Mouse (Mus musculus) thymus, postnatal 10 days (tissue): Measurements from ENCODE around the gene 4930590J08Rik.

Experiments
- DNase-seq, 2 experiments: peaks; one replicate each; pipeline ENCODE4 v3.0.0; 2021; ENCODE audit warnings: low spot score in 2 of 2

4930590J08Rik gene

DNA sequence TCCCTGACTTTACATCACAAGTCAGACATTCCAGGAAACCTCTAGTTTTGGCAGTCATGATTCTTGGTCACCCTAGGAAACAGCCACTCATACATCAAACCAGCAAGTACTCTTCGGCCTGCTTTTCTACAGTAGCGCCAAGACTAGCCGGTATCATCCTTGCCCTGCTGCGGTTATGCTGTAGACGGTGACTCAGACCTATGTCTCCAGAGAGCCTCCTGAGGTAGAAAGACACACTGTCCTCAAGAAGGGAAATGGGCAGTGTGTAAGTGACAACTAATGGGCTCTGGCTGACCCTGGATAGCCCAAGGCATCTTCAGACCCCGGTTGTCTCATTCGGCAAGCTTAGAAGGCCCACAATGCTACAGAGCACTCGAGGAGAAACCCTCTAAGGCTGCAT, 62.5 kb downstream of the 4930590J08Rik start:
- DNase-seq: no peak

DNA sequence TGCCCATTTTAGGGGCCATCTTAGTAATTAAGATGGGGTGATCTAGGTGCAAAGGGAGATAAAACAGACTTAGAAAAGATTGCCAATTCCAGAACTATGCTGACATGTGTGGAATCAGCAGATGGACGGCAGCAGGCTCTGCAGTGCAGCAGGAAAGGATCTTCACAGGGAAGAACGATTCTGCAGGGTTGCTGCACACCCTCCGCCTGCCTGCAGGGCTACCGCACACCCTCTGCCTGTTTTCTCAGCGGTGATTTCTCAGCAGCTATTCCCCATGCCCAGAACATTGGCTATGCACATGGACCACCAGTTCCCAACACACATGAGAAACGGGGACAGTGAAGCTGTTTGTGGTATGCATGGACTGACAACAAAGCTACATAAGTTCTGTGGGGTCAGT, 63.4 kb downstream of the 4930590J08Rik start:
- no peak for DNase-seq

DNA sequence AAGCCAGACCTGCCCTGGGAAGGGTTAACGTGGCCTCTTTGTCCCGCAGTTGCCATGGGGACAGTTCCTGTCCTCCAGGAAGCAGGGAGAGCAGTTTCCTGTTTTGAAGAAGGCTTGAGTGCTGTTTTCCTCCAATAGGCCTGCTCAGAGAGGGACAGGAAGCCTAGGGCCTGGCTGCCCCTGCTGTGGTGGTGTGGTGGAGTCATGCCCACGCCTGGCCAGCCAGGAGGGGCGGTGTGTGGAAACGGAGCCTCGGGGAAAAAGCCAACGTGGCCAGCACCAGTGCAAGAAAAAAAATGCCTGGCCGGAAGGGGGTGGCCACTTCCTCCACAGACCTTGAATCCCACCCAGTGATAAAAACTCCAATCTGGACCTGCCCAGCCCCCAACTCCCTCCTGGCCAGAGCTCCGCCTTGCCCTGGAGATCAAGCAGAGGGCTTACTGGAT, 69.6 kb downstream of the 4930590J08Rik start:
- DNase-seq: no peak

DNA sequence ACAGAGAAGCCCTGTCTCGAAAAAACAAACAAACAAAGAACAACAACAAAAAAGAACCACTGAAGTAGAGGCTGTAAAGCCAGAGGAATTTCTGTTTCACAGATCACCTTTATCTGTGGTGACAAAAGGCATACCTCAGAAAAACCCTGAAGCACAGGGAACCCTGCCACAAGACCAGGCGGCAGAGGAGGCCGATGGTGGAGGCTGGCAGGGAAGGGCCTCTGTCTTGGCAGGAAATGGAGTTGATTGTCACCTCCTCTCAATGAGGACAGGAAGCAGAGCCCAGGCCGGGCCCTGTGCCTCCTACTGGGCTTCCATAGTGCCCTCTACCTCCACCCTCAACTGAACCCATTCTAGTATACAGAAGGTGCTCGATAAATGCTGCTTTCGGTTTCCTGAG, 71.4 kb downstream of the 4930590J08Rik start:
- DNase-seq: no peak

DNA sequence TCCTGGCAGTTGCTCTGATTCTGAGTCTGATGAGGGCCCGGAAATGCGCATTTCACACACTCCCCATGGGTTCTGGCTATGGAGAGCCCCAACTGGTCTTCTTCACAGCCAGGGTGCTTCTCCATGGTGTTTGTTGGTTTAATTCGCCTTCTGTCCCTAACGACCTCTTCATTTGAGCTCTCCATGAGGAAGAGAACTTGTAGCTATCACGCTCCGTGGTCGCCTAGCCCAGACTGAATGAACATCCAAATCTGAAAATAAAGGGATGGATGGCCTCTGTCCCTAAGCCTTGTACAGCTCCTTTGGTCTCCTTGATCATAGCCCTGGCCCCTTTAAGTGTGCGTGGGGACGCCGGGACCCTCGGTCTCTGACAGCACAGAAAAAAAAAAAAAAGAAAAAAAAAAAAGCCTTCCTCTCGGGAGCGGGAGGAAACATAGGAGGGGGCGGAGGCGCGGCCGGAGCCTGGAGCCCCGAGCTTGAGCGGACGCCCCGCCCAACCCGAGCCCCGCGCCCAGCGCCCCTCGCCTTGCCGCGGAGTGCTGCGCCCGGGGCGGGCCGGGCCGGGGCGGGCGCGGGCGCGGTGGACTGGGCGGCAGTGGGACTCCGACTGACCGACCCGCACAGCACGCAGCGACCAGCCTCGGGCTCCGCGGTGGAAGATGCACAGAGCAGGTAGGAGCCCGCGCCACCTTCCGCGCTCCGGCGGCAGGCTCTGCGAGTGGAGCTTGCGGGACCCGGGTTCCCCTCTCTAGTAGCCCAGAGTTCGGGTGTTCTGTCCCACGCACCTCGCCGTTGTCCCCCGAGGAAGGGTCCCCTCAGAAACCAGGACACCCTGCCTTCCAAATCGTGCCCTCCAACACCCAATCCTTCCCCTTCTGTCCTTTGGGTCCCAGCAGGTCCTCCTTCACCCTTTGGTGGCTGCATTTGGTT, 76.0 kb downstream of the 4930590J08Rik start, which contains the start of gene Fgd5:
Gene Fgd5, plus strand, starts transcription at position 508 of the 930 bp plus-strand sequence.
- no peak for DNase-seq

DNA sequence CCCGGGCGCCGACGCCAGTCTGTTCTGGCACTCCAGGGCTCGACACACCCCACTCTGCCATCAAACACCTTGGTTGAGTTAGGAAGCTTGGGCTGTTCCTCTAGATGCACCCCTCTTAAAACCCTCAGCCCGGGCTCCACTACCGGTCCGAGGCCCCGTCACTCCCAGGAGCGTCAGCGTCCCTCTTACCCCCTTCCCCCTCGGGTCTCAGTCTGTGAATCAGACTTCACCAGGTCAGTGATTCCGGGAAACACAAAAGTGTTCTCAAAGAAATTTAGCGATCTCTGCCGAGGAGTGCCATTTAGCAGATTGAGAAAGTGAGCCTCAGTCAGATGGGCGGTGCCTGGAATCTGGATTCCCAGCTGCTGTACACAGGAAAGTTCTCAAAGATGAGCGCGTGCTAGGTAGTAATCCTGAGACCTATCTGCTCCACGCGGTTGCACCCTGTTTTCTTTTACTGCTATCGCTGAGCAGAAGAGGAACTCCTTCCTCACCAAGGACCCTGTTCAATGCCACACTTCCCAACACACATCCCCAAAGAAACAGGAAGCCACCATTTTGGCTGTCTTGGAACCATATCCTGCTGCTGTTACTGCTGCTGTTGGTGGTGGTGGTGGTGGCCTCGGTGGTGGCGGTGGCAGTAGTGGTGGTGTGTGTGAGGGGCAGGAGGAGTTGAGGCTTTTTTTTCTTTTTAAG, 76.8 kb downstream of the 4930590J08Rik start:
- DNase-seq: no peak

DNA sequence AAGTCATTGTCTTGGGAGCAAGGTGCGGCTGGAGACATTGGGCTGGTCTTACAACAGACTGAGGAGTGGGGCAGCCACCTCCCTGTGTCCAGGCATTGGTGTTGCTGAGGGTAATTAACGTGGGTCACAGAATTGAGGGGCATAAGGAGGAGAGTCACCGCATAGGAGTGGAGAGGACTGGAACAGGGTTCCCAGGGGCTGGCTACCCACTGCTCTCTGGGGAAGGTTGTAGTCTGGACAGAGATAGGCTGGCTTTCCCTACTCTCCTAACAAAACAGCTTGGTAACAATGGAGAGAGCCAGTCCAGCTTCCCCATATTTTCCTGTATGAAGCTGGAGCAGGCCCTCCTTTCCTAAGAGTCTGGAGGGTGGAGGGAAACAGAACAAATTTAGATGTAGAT, 77.4 kb downstream of the 4930590J08Rik start:
- no peak for DNase-seq

DNA sequence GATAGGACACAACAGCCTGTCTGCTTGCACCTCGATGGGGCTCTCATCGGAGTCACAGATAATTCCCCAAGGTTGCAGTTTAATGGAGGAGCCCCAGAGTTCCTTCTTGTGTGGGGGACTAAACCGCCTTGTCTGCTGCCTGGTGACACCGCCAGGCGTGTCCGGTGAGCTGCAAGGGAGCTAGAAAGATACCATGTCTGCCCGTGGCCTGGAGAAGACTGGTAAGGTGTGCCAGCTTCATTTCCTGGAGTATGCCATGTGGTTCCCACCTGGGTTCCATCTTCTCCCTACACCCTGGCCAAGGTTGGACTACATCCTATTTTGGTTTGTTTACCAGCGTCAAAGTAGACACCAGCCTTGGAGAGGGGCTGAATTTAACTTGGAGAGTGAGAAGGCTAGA, 87.5 kb downstream of the 4930590J08Rik start:
- DNase-seq: no peak

DNA sequence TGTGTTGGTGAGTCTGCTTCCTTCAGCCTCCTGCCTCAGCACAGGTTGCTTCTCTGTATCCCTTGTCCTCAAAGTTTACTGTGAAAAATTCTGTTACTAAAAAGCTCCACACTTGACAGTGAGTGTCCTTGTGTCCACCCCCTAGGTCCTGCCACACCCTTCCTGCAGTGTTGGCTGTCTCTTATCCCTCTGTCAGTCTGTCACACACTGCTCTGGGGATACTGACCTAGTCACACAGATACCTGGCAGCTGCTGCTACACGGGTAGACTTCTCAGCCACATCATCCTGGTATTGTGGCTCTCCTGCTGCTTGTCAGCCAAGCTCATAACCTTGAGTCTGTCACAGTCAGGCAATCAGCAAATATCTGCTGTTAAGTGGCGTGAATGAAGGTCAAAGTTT, 90.2 kb downstream of the 4930590J08Rik start:
- no peak for DNase-seq

DNA sequence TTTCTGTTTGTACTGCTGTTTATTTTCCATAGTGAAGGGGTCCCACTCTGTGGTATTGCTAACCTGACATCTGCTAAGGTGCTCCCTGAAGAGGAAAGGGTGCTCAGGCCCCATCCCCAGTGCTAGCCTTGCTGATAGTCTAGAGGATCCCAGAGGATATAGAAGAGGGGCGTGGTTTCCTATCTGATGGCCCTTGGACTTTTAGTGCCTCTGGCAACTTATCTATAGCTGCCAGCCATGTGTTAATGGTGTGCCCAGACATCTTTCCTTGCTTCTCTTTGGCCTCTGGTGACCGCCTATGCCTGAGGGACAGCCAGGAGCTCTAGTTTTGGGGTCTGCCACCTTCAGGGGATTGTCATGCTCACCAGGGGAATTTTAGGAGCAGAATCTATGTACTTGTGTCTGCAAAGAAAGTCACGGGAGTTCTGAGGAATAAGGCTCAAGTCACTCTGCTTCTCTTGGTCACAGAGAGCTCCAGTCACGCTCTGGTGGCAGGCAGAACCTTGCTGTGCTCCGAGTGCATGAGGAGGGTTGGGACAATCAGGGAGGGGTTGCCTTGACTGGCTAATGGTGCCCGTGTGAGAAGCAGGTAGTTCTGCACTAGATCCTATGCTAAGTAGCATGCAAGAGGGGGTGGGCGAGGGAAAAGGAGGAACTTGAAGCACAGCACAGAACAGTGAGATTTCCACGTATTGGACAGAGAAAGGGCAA, 91.3 kb downstream of the 4930590J08Rik start:
- DNase-seq: no peak

DNA sequence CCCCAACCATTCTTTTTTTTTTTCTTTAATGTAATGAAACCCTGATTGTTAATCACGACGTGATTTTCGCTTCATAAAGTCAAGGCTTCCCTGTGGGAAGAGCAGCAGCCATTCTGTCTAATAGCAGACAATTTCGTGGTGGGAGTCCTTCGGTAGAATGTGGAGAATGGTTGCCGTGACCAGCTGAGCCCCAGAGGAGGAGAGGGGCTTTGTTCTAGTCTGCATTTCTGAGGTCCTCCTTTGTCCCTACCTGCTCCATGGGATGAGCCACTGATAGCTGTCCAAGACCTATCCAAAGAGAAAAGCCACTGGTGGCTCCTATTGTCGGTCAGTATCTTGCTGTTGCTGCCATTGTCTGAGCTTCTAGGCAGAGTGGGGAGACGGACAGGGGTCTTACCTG, 93.5 kb downstream of the 4930590J08Rik start:
- DNase-seq: no peak
